Mouse (Mus musculus) right cerebral cortex, postnatal 10 days (tissue): ENCODE results near the gene P4ha3.

Experiments used
- DNase-seq, 2 experiments: peaks; one replicate each; pipeline ENCODE4 v3.0.0; 2021; ENCODE audit warnings: low spot score in 2 of 2

P4ha3 gene

GRCm38 (mm10) chr7:100305894-100306293 is 20.6 kb downstream of the P4ha3 start:
- no peak for DNase-seq

GRCm38 (mm10) chr7:100307872-100308653 is 22.7 kb downstream of the P4ha3 start:
- DNase-seq, result peak; percentile 86 to 92

- peak in 1 of 2 experiments; percentile 63 for DNase-seq
These were observed 23.9 kb downstream of the P4ha3 start for GRCm38 (mm10) chr7:100309216-100309615.

- no peak for DNase-seq
These were observed 24.4 kb downstream of the P4ha3 start for GRCm38 (mm10) chr7:100309679-100310078.

- DNase-seq, result no peak
These were observed 25.0 kb downstream of the P4ha3 start for GRCm38 (mm10) chr7:100310290-100310689.

- no peak for DNase-seq
These were observed 27.4 kb downstream of the P4ha3 start for GRCm38 (mm10) chr7:100312716-100313115.

GRCm38 (mm10) chr7:100316924-100317323 is 31.6 kb downstream of the P4ha3 start:
- DNase-seq, result no peak

GRCm38 (mm10) chr7:100317534-100317933 is 32.2 kb downstream of the P4ha3 start:
- DNase-seq, result no peak

- DNase-seq, result no peak
These were observed 38.4 kb downstream of the P4ha3 start for GRCm38 (mm10) chr7:100323721-100324120.

GRCm38 (mm10) chr7:100325482-100325881 is 40.2 kb downstream of the P4ha3 start:
- DNase-seq, result peak in 1 of 2 experiments; percentile 62

- DNase-seq, result no peak
These were observed 42.2 kb downstream of the P4ha3 start for GRCm38 (mm10) chr7:100327514-100327913.

GRCm38 (mm10) chr7:100328636-100329035 is 43.3 kb downstream of the P4ha3 start:
- no peak for DNase-seq

- no peak for DNase-seq
These were observed 45.9 kb downstream of the P4ha3 start for GRCm38 (mm10) chr7:100331269-100331668.

- DNase-seq, result no peak
These were observed 50.6 kb downstream of the P4ha3 start for GRCm38 (mm10) chr7:100335921-100336320.

- DNase-seq, result no peak
These were observed 69.7 kb downstream of the P4ha3 start for GRCm38 (mm10) chr7:100354984-100355383.

- no peak for DNase-seq
These were observed 71.0 kb downstream of the P4ha3 start for GRCm38 (mm10) chr7:100356324-100356723.

- no peak for DNase-seq
These were observed 71.4 kb downstream of the P4ha3 start for GRCm38 (mm10) chr7:100356768-100357167.

GRCm38 (mm10) chr7:100357856-100358255 is 72.5 kb downstream of the P4ha3 start:
- DNase-seq, result no peak

GRCm38 (mm10) chr7:100363162-100363561 is 77.8 kb downstream of the P4ha3 start:
- DNase-seq, result no peak

- DNase-seq, result no peak
These were observed 79.6 kb downstream of the P4ha3 start for GRCm38 (mm10) chr7:100364888-100365287.
